Mouse (Mus musculus): Measurements from ENCODE around the gene Slc35e4. TPM values are rescaled to one million over a fixed set of nuclear protein-coding genes. Genes with fewer than 3 reads are reported as not detected.

The Slc35e4 gene
- polyA plus RNA-seq, 1 experiment, result 69.6 TPM

- H3K4me3 ChIP-seq, result no peak overlapping the region
- H3K36me3 ChIP-seq (ENCODE audit: control insufficient read depth, insufficient read depth), result no peaks in the 10 kb centered on the region
- no peaks in the 10 kb centered on the region for H3K79me2 ChIP-seq (ENCODE audit: control insufficient read depth, insufficient read depth)
- TF ChIP-seq POLR2AphosphoS2 (IDR thresholded peaks at IDR 0.05; ENCODE audit: insufficient read length, low read depth), result no peak
- TF ChIP-seq POLR2A (IDR thresholded peaks at IDR 0.05; ENCODE audit: insufficient read length, low read depth), result no peak
- no peak for TF ChIP-seq CEBPB (IDR thresholded peaks at IDR 0.05; ENCODE audit: insufficient read depth, poor library complexity, severe bottlenecking)
- TF ChIP-seq TCF12 (IDR thresholded peaks at IDR 0.05; ENCODE audit: insufficient read depth, poor library complexity, severe bottlenecking), result no peak
- no peak for TF ChIP-seq MYOG (IDR thresholded peaks at IDR 0.05; ENCODE audit: control insufficient read depth in 1 of 3, insufficient read depth in 1 of 3, insufficient read length in 2 of 3, low read depth in 2 of 3)
- TF ChIP-seq MAX (IDR thresholded peaks at IDR 0.05; ENCODE audit: low read depth), result no peak
- no peak for TF ChIP-seq TCF3 (IDR thresholded peaks at IDR 0.05; ENCODE audit: insufficient read length, low read depth)
- no peak for TF ChIP-seq SRF (IDR thresholded peaks at IDR 0.05; ENCODE audit: control insufficient read depth, insufficient read length, low read depth)
- TF ChIP-seq USF1 (IDR thresholded peaks at IDR 0.05; ENCODE audit: low read depth), result no peak
- no peak overlapping the region for H3K4me2 ChIP-seq (ENCODE audit: low read depth)
- H3ac ChIP-seq (ENCODE audit: control insufficient read depth, insufficient read length), result no peak overlapping the region
- H3K27me3 ChIP-seq (ENCODE audit: control insufficient read depth, insufficient read depth, insufficient read length), result no peaks in the 10 kb centered on the region
Observed at GRCm38 (mm10) chr11:3922731-3923130, 8.3 kb upstream of the Slc35e4 start.

GRCm38 (mm10) chr11:3922115-3922514 is 7.7 kb upstream of the Slc35e4 start:
- no peaks in the 10 kb centered on the region for H3K79me2 ChIP-seq (ENCODE audit: control insufficient read depth, insufficient read depth)
- H3K27me3 ChIP-seq (ENCODE audit: control insufficient read depth, insufficient read depth, insufficient read length), result no peaks in the 10 kb centered on the region
- H3K4me2 ChIP-seq (ENCODE audit: low read depth), result no peak overlapping the region
- H3ac ChIP-seq (ENCODE audit: control insufficient read depth, insufficient read length), result no peak overlapping the region
- no peaks in the 10 kb centered on the region for H3K36me3 ChIP-seq (ENCODE audit: control insufficient read depth, insufficient read depth)
- H3K4me3 ChIP-seq, result no peak overlapping the region
- TF ChIP-seq E2F4 (IDR thresholded peaks at IDR 0.05; ENCODE audit: insufficient read depth) (no peak), REST (IDR thresholded peaks at IDR 0.05; ENCODE audit: insufficient read depth, insufficient read length) (no peak), CEBPB (IDR thresholded peaks at IDR 0.05; ENCODE audit: insufficient read depth, poor library complexity, severe bottlenecking) (no peak), MYOG (IDR thresholded peaks at IDR 0.05; ENCODE audit: control insufficient read depth in 1 of 3, insufficient read depth in 1 of 3, insufficient read length in 2 of 3, low read depth in 2 of 3) (no peak), TCF12 (IDR thresholded peaks at IDR 0.05; ENCODE audit: insufficient read depth, poor library complexity, severe bottlenecking) (no peak), SRF (IDR thresholded peaks at IDR 0.05; ENCODE audit: control insufficient read depth, insufficient read length, low read depth) (no peak), POLR2AphosphoS2 (IDR thresholded peaks at IDR 0.05; ENCODE audit: insufficient read length, low read depth) (no peak), MYOD1 (IDR thresholded peaks at IDR 0.05; ENCODE audit: control insufficient read depth in 1 of 3, insufficient read length in 2 of 3, low read depth in 2 of 3) (no peak)

- Histone ChIP-seq H3K79me2 (ENCODE audit: control insufficient read depth, insufficient read depth) (no peaks in the 10 kb centered on the region), H3K4me2 (ENCODE audit: low read depth) (peak overlapping the region; percentile 54), H3ac (ENCODE audit: control insufficient read depth, insufficient read length) (no peak overlapping the region), H3K36me3 (ENCODE audit: control insufficient read depth, insufficient read depth) (no peaks in the 10 kb centered on the region), H3K27me3 (ENCODE audit: control insufficient read depth, insufficient read depth, insufficient read length) (no peaks in the 10 kb centered on the region), H3K4me3 (no peak overlapping the region)
- TF ChIP-seq POLR2AphosphoS2 (IDR thresholded peaks at IDR 0.05; ENCODE audit: insufficient read length, low read depth) (no peak), E2F4 (IDR thresholded peaks at IDR 0.05; ENCODE audit: insufficient read depth) (no peak), REST (IDR thresholded peaks at IDR 0.05; ENCODE audit: insufficient read depth, insufficient read length) (no peak), SRF (IDR thresholded peaks at IDR 0.05; ENCODE audit: control insufficient read depth, insufficient read length, low read depth) (no peak), TCF3 (IDR thresholded peaks at IDR 0.05; ENCODE audit: insufficient read length, low read depth) (no peak), USF1 (IDR thresholded peaks at IDR 0.05; ENCODE audit: low read depth) (no peak), TCF12 (IDR thresholded peaks at IDR 0.05; ENCODE audit: insufficient read depth, poor library complexity, severe bottlenecking) (no peak), MYOD1 (IDR thresholded peaks at IDR 0.05; ENCODE audit: control insufficient read depth in 1 of 3, insufficient read length in 2 of 3, low read depth in 2 of 3) (no peak), POLR2A (IDR thresholded peaks at IDR 0.05; ENCODE audit: insufficient read length, low read depth) (no peak), MYOG (IDR thresholded peaks at IDR 0.05; ENCODE audit: control insufficient read depth in 1 of 3, insufficient read depth in 1 of 3, insufficient read length in 2 of 3, low read depth in 2 of 3) (no peak), CEBPB (IDR thresholded peaks at IDR 0.05; ENCODE audit: insufficient read depth, poor library complexity, severe bottlenecking) (no peak), MAX (IDR thresholded peaks at IDR 0.05; ENCODE audit: low read depth) (no peak)
Observed at GRCm38 (mm10) chr11:3921281-3921850, 6.9 kb upstream of the Slc35e4 start.

GRCm38 (mm10) chr11:3920476-3920875 is 6.0 kb upstream of the Slc35e4 start:
- no peak overlapping the region for H3K4me2 ChIP-seq (ENCODE audit: low read depth)
- no peak overlapping the region for H3K4me3 ChIP-seq
- no peaks in the 10 kb centered on the region for H3K27me3 ChIP-seq (ENCODE audit: control insufficient read depth, insufficient read depth, insufficient read length)
- H3ac ChIP-seq (ENCODE audit: control insufficient read depth, insufficient read length), result no peak overlapping the region
- H3K36me3 ChIP-seq (ENCODE audit: control insufficient read depth, insufficient read depth), result no peaks in the 10 kb centered on the region
- H3K79me2 ChIP-seq (ENCODE audit: control insufficient read depth, insufficient read depth), result no peaks in the 10 kb centered on the region
- no peak for TF ChIP-seq TCF12 (IDR thresholded peaks at IDR 0.05; ENCODE audit: insufficient read depth, poor library complexity, severe bottlenecking)
- no peak for TF ChIP-seq MYOD1 (IDR thresholded peaks at IDR 0.05; ENCODE audit: control insufficient read depth in 1 of 3, insufficient read length in 2 of 3, low read depth in 2 of 3)
- TF ChIP-seq REST (IDR thresholded peaks at IDR 0.05; ENCODE audit: insufficient read depth, insufficient read length), result no peak
- TF ChIP-seq TCF3 (IDR thresholded peaks at IDR 0.05; ENCODE audit: insufficient read length, low read depth), result no peak
- no peak for TF ChIP-seq MAX (IDR thresholded peaks at IDR 0.05; ENCODE audit: low read depth)
- TF ChIP-seq POLR2A (IDR thresholded peaks at IDR 0.05; ENCODE audit: insufficient read length, low read depth), result no peak
- TF ChIP-seq MYOG (IDR thresholded peaks at IDR 0.05; ENCODE audit: control insufficient read depth in 1 of 3, insufficient read depth in 1 of 3, insufficient read length in 2 of 3, low read depth in 2 of 3), result no peak
- TF ChIP-seq CEBPB (IDR thresholded peaks at IDR 0.05; ENCODE audit: insufficient read depth, poor library complexity, severe bottlenecking), result no peak
- no peak for TF ChIP-seq POLR2AphosphoS2 (IDR thresholded peaks at IDR 0.05; ENCODE audit: insufficient read length, low read depth)
- no peak for TF ChIP-seq SRF (IDR thresholded peaks at IDR 0.05; ENCODE audit: control insufficient read depth, insufficient read length, low read depth)
- TF ChIP-seq E2F4 (IDR thresholded peaks at IDR 0.05; ENCODE audit: insufficient read depth), result no peak

All from myocyte (in vitro differentiated cells).